Mouse (Mus musculus) embryonic facial prominence, embryonic 10.5 days (tissue): Measurements from ENCODE around the gene Lrrc4c. TPM values are rescaled to one million over a fixed set of nuclear protein-coding genes. Genes with fewer than 3 reads are reported as not detected.

Experiments used
- DNase-seq: peaks from one replicate; pipeline ENCODE4 v3.0.0-alpha.2; 2017; ENCODE audit warnings: low spot score
- H3K27ac ChIP-seq: fragments of 300-500 bp; sonication (generic); replicated peaks from 2 replicates; pipeline ENCODE4 v1.5.1; 2016; ENCODE audit warnings: mild to moderate bottlenecking
- H3K27me3 ChIP-seq: fragments of 300-500 bp; sonication (generic); replicated peaks from 2 replicates; pipeline ENCODE4 v1.6.1; 2016; ENCODE audit warnings: low read depth, mild to moderate bottlenecking; ENCODE audit not compliant: poor library complexity, severe bottlenecking
- H3K36me3 ChIP-seq: fragments of 300-500 bp; sonication (generic); replicated peaks from 2 replicates; pipeline ENCODE4 v1.6.1; 2016; ENCODE audit warnings: mild to moderate bottlenecking, moderate library complexity
- H3K4me1 ChIP-seq: fragments of 300-500 bp; sonication (generic); 2 replicates; pipeline ENCODE4 v1.6.1; 2016
- H3K4me3 ChIP-seq: fragments of 300-500 bp; sonication (generic); 2 replicates; pipeline ENCODE4 v1.5.1; 2016; ENCODE audit warnings: mild to moderate bottlenecking, moderate library complexity
- H3K9me3 ChIP-seq: fragments of 300-500 bp; sonication (generic); 2 replicates; pipeline ENCODE4 v1.6.1; 2016; ENCODE audit warnings: mild to moderate bottlenecking
- WGBS: fragments of 180-500 bp; shearing (Covaris S2); methylation state at CpG from one replicate; pipeline ENCODE4 v1.1.7; 2016; 5-methylcytosine and 5-hydroxymethylcytosine counted together
- polyA plus RNA-seq: library from polyadenylated mRNA; unstranded; fragments of >200 nt; fragmentation: Nextera tagmentation; extraction: Ambion mirVana; gene quantifications from 2 replicates; pipeline ENCODE4 v1.2.1, GENCODE M21; 2016

Lrrc4c gene
- polyA plus RNA-seq, 1 experiment from 2014 or later: 0.69 TPM

- Histone ChIP-seq H3K27me3 (no peaks in the 10 kb centered on the region), H3K4me3 (no peak overlapping the region), H3K27ac (no peak overlapping the region), H3K36me3 (no peaks in the 10 kb centered on the region), H3K4me1 (no peaks in the 10 kb centered on the region), H3K9me3 (no peaks in the 10 kb centered on the region)
- no peak for DNase-seq
- WGBS: 78% methylated on average over 3 of the region's 3 CpGs
Measured at GRCm38 (mm10) chr2:97369978-97370377, 1052.0 kb downstream of the Lrrc4c start.

- Histone ChIP-seq H3K4me1 (no peaks in the 10 kb centered on the region), H3K27me3 (no peaks in the 10 kb centered on the region), H3K9me3 (no peaks in the 10 kb centered on the region), H3K36me3 (no peaks in the 10 kb centered on the region), H3K27ac (no peak overlapping the region), H3K4me3 (no peak overlapping the region)
- DNase-seq: no peak
- 84% methylated on average over 3 of the region's 3 CpGs for WGBS
Measured at GRCm38 (mm10) chr2:97391437-97391836, 1073.5 kb downstream of the Lrrc4c start.

DNA sequence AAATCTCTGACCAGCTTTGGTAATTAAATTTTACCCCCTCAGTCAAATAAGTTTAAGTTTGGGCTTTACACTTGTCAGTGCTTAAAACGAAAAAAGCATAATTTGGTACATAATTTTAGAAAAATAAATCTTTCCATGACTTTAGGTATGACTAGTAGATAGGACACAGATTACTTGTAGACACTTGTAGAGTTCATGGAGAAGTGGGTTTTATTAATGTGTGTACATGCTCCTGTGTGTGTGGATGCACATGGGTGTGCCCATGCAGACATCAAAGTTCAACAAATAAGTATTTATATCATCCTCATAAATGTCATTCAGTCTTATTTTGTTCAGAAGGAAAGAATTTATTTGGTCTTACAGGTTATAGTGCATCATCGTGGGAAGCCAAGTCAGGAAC, 1073.9 kb downstream of the Lrrc4c start:
- no peak overlapping the region for H3K27ac ChIP-seq
- H3K9me3 ChIP-seq: no peaks in the 10 kb centered on the region
- no peaks in the 10 kb centered on the region for H3K36me3 ChIP-seq
- no peaks in the 10 kb centered on the region for H3K27me3 ChIP-seq
- 89% methylated on average over 2 of the region's 2 CpGs for WGBS
- no peak for DNase-seq
- H3K4me1 ChIP-seq: no peaks in the 10 kb centered on the region
- no peak overlapping the region for H3K4me3 ChIP-seq

DNA sequence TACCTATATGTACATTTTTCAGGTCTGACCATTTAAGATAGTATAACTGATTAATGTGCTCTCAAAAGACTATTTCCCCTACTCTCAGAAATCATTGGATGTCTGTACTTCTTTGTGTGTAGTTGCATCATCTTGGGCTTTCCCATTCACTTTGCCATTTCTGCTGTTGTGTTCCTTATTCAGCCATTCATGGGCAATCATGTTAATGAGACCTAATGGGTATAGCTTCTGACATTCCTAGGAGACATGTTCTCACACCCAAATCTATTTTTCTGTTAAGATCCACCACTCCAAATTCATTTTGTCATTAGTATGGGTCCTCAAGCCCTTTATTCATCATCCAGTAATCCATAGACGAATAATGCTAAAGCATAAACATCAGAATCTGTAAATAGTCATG, 1095.1 kb downstream of the Lrrc4c start:
- DNase-seq: no peak
- no peaks in the 10 kb centered on the region for H3K36me3 ChIP-seq
- no peak overlapping the region for H3K27ac ChIP-seq
- H3K4me1 ChIP-seq: no peaks in the 10 kb centered on the region
- no peak overlapping the region for H3K4me3 ChIP-seq
- H3K9me3 ChIP-seq: no peaks in the 10 kb centered on the region
- 87% methylated on average over 1 of the region's 1 CpGs for WGBS
- H3K27me3 ChIP-seq: no peaks in the 10 kb centered on the region

DNA sequence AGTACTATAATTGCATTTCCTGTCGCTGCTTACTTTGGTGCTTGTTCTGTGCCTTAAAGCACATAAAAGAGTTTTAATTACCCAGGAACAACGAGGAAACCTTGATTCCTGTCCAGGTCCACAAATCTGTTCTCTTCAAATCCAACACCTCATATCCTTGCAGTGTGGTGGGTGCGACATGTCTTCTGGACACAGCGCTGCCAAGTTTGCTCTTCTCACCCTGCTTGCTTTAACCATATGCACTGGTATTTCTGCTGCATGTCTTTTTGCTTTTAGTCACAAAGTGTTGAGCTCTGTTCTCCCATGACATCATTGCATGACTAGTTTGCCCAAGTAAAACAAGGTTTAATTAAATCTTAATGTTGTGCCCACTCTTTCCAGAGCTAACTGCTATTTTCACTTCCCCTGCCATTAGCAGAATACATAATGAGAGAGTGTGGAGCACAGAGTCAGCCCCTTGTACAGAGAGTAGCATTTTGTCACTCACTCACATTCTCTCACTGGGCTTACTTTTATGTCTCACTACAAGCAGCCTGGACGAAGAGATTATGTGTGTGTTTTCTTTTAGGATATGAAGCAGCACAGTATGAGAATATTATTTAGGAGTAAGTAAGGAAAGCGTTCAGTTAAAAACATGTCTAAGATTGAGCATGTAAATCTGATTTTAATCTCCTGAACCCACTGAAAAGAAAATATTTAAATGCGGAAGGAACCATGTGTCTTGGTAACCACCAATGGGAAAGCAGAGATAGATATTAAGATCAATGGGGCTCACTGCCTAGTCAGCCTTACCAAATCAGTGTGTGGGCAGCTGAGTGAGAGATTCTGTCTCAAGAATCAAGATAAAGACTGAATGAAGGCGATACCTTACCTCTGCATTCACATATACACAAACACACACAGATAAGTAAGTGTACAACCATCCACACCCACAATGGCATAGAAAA, 1096.7 kb downstream of the Lrrc4c start:
- WGBS: 86% methylated on average over 8 of the region's 8 CpGs
- H3K36me3 ChIP-seq: no peaks in the 10 kb centered on the region
- no peak for DNase-seq
- no peaks in the 10 kb centered on the region for H3K27me3 ChIP-seq
- no peak overlapping the region for H3K4me3 ChIP-seq
- H3K9me3 ChIP-seq: no peaks in the 10 kb centered on the region
- no peaks in the 10 kb centered on the region for H3K4me1 ChIP-seq
- H3K27ac ChIP-seq: no peak overlapping the region

- no peaks in the 10 kb centered on the region for H3K4me1 ChIP-seq
- no peaks in the 10 kb centered on the region for H3K36me3 ChIP-seq
- H3K27ac ChIP-seq: no peak overlapping the region
- H3K27me3 ChIP-seq: no peaks in the 10 kb centered on the region
- H3K4me3 ChIP-seq: no peak overlapping the region
- no peak for DNase-seq
- WGBS: 93% methylated on average over 1 of the region's 1 CpGs
- no peaks in the 10 kb centered on the region for H3K9me3 ChIP-seq
Measured at GRCm38 (mm10) chr2:97434140-97434539, 1116.2 kb downstream of the Lrrc4c start.

DNA sequence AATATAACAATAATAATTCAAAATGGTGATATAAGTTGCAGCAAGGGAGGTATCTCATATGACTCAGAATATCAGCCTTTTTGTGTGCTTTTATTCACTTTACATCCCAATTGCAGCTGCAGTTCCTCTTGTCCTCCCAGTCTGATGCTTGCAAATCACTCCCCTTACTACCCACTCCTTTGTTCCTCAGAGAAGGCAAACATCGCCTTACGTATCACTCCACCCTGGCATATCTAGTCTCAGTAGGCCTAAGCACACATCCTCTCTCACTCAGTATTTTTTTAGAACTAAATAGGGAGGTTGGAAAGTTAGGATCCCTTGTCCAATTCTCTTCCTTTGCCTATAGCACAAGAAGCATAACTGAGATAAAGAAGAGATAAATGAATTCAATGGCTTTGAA, 1117.6 kb downstream of the Lrrc4c start:
- Histone ChIP-seq H3K27ac (no peak overlapping the region), H3K36me3 (no peaks in the 10 kb centered on the region), H3K9me3 (no peaks in the 10 kb centered on the region), H3K4me1 (no peaks in the 10 kb centered on the region), H3K4me3 (no peak overlapping the region), H3K27me3 (no peaks in the 10 kb centered on the region)
- WGBS: 82% methylated on average over 2 of the region's 2 CpGs
- DNase-seq: no peak

DNA sequence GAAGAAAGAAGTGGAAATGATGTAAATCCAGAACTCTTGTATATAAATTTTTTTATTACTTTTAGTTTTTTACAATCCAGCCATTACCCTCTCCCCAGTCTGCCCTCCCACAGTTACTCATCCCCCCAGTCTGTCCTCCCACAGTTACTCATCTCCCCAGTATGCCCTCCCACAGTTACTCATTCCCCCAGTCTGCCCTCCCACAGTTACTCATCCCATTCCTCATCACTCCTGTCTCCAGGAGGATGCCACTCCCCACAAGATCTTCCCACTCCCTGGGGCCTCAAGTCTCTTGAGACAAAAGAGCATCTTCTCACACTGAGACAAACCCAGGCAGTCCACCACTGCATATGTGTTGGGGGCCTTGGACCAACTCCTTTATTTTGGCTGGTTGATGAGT, 1119.8 kb downstream of the Lrrc4c start:
- no peak for DNase-seq
- Histone ChIP-seq H3K4me1 (no peaks in the 10 kb centered on the region), H3K4me3 (no peak overlapping the region)

GRCm38 (mm10) chr2:97463573-97463972, 1145.6 kb downstream of the Lrrc4c start:
- no peak for DNase-seq
- Histone ChIP-seq H3K27me3 (peaks cover 9% of the 10 kb centered on the region), H3K36me3 (no peaks in the 10 kb centered on the region), H3K4me1 (0 out of 2 replicates have a peak, but pooled peaks cover 4% of the 10 kb centered on the region), H3K4me3 (no peak overlapping the region), H3K27ac (no peak overlapping the region), H3K9me3 (no peaks in the 10 kb centered on the region)

More for the DNA sequence above, 1119.8 kb downstream of the Lrrc4c start:
- Histone ChIP-seq H3K36me3 (no peaks in the 10 kb centered on the region), H3K27me3 (no peaks in the 10 kb centered on the region), H3K27ac (no peak overlapping the region), H3K9me3 (no peaks in the 10 kb centered on the region)

DNA sequence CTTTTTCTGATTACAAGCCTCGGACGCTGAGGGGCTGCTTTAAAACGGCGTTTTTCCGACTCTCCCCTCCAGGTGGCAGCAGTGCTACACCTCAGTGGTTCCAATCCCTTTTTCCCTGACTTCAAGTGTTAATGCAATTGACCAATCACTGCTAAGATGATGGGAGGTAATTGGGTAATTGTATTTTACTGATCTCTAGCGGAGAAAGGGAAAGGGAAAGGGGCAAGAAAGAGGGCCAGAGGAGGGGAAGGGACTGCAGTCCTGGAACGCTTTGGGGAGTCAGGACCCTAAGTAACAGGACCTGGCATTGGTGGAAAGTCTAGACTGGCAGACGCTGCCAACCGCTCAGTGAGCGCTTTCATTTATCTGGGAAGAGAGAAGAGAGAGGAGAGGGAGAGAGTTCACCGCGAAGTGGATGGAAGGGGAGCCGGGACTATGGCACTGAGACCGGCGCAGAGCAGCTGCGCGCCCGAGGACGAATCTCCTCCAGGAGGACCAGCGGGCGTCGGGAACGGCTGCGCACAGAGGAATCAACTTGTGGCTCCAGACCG, 1148.3 kb downstream of the Lrrc4c start:
- peak; percentile 86 for DNase-seq
- H3K9me3 ChIP-seq: no peaks in the 10 kb centered on the region
- H3K4me1 ChIP-seq: 0 out of 2 replicates have a peak, but pooled peaks cover 4% of the 10 kb centered on the region
- under 1% methylated on average over 25 of the region's 25 CpGs for WGBS
- H3K36me3 ChIP-seq: no peaks in the 10 kb centered on the region
- peaks cover 19% of the 10 kb centered on the region for H3K27me3 ChIP-seq
- peak overlapping the region; percentile 67 for H3K27ac ChIP-seq
- H3K4me3 ChIP-seq: peak overlapping the region; percentile 61

GRCm38 (mm10) chr2:97467031-97467549, 1149.1 kb downstream of the Lrrc4c start:
- no peaks in the 10 kb centered on the region for H3K9me3 ChIP-seq
- DNase-seq: peak; percentile 65
- WGBS: under 1% methylated on average over 26 of the region's 26 CpGs
- 0 out of 2 replicates have a peak, but pooled peaks cover 4% of the 10 kb centered on the region for H3K4me1 ChIP-seq
- peak overlapping the region; percentile 61 for H3K4me3 ChIP-seq
- 0 out of 2 replicates have a peak overlapping the region, but pooled peaks have one; percentile 40 for H3K27ac ChIP-seq
- H3K36me3 ChIP-seq: no peaks in the 10 kb centered on the region
- peaks cover 19% of the 10 kb centered on the region for H3K27me3 ChIP-seq

DNA sequence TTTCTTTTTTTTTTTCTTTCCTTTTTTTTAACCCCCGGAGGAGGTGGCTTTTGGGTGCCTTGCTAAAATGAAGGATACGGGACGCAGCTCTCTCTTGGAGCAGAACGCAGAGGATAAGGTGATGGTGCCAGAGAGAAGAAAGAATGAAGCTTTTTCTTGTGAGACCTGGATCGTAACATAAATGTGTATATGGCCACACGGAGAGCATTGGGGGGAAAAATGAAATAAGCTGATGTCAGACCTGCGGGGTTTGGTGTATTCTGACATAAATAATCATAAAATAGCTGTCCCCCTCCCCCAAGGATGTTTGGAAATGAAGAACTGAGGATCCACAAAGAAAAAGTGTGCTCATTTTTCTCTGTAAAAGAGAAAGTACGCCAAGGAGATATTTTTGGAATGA, 1149.7 kb downstream of the Lrrc4c start:
- no peak for DNase-seq
- WGBS: 12% methylated on average over 8 of the region's 8 CpGs
- Histone ChIP-seq H3K4me1 (0 out of 2 replicates have a peak, but pooled peaks cover 4% of the 10 kb centered on the region), H3K9me3 (no peaks in the 10 kb centered on the region), H3K4me3 (peak overlapping the region; percentile 61), H3K27me3 (peaks cover 19% of the 10 kb centered on the region), H3K27ac (no peak overlapping the region), H3K36me3 (no peaks in the 10 kb centered on the region)

GRCm38 (mm10) chr2:97468372-97468771, 1150.4 kb downstream of the Lrrc4c start:
- H3K4me3 ChIP-seq: peak overlapping the region; percentile 61; the same call in 1 of the 2 replicates
- DNase-seq: no peak
- 31% methylated on average over 5 of the region's 5 CpGs for WGBS

More at GRCm38 (mm10) chr2:97468372-97468771, 1150.4 kb downstream of the Lrrc4c start:
- H3K36me3 ChIP-seq: no peaks in the 10 kb centered on the region
- no peaks in the 10 kb centered on the region for H3K9me3 ChIP-seq
- peaks cover 19% of the 10 kb centered on the region for H3K27me3 ChIP-seq
- 0 out of 2 replicates have a peak, but pooled peaks cover 4% of the 10 kb centered on the region for H3K4me1 ChIP-seq
- H3K27ac ChIP-seq: no peak overlapping the region
